Mouse (Mus musculus) thymus, adult 2 months (tissue): Measurements from ENCODE around the gene Ttll3. TPM values are rescaled to one million over a fixed set of nuclear protein-coding genes. Genes with fewer than 3 reads are reported as not detected.
A peak's percentile ranks its signal among the peaks of the same experiment; 100 is the strongest.

Source experiments
- DNase-seq: peaks from one replicate; pipeline ENCODE4 v3.0.0; 2021
- H3K27ac ChIP-seq: fragments of 200-500 bp; 2 replicates; pipeline ENCODE4 v1.5.1; 2012; ENCODE audit warnings: low read length, control low read depth; ENCODE audit not compliant: control insufficient read depth, insufficient read depth
- H3K27me3 ChIP-seq: fragments of 200-500 bp; 2 replicates; pipeline ENCODE4 v1.6.1; 2012; ENCODE audit warnings: mild to moderate bottlenecking, low read length, moderate library complexity, mixed read lengths; ENCODE audit not compliant: control insufficient read depth, insufficient read depth
- H3K36me3 ChIP-seq: fragments of 200-500 bp; 2 replicates; pipeline ENCODE4 v1.6.1; 2012; ENCODE audit warnings: mild to moderate bottlenecking, low read length, moderate library complexity; ENCODE audit not compliant: control insufficient read depth, insufficient read depth
- H3K4me1 ChIP-seq: fragments of 200-500 bp; replicated peaks from 2 replicates; pipeline ENCODE4 v1.6.1; 2012; ENCODE audit warnings: low read length; ENCODE audit not compliant: control insufficient read depth, insufficient read depth
- H3K4me3 ChIP-seq: fragments of 200-500 bp; 2 replicates; pipeline ENCODE4 v1.5.1; 2012; ENCODE audit warnings: mild to moderate bottlenecking, low read length, control low read depth, moderate library complexity; ENCODE audit not compliant: control insufficient read depth, insufficient read depth
- CTCF ChIP-seq: fragments of 200-500 bp; IDR thresholded peaks from 2 replicates; pipeline ENCODE4 v1.5.1; 2012; ENCODE audit warnings: mild to moderate bottlenecking, control low read depth, low read length, moderate library complexity, borderline replicate concordance; ENCODE audit not compliant: control insufficient read depth, poor library complexity, insufficient read depth; ENCODE audit errors: extremely low read depth
- POLR2A ChIP-seq: fragments of 200-500 bp; IDR thresholded peaks from 2 replicates; pipeline ENCODE4 v1.6.1; 2012; ENCODE audit warnings: mild to moderate bottlenecking, low read length, control low read depth, moderate library complexity; ENCODE audit not compliant: control insufficient read depth, poor library complexity, insufficient read depth; ENCODE audit errors: extremely low read depth
- WGBS: fragments of 180-500 bp; shearing (Covaris S2); methylation state at CpG from one replicate; pipeline ENCODE4 v1.1.7; 2018; 5-methylcytosine and 5-hydroxymethylcytosine counted together
- polyA plus RNA-seq: library from polyadenylated mRNA; depleted of rRNA; stranded (reverse); fragments of >200 nt; gene quantifications from 2 replicates; pipeline ENCODE4 v1.2.3, GENCODE M21; 2012

Gene Ttll3
- polyA plus RNA-seq, 1 experiment = 43.1 TPM

DNA sequence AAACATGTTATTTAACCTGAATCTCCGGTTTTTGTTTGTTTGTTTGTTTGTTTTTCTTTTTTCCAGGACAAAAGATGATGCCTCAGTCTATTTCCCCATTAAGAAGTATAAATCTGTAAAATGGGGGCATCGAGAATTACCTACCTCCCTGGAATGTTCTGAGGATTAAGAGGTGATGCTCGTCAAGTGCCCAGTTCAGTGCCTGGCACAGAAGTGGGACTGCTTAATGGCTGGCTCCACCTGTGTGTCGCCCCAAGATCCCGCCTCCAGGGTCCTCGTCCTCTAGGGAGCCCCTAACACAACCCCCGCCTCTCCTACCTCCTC is 11.9 kb upstream of the Ttll3 start:
- WGBS = 4% methylated on average over 7 of the region's 7 CpGs

GRCm38 (mm10) chr6:113377496-113378385 is 11.3 kb upstream of the Ttll3 start, which contains the start of the genes Tada3 and Arpc4:
Tada3 (minus strand) TSS chr6:113377883.
Arpc4 (plus strand) TSS chr6:113378115.
- DNase-seq = peak; percentile 91
- WGBS = under 1% methylated on average over 60 of the region's 61 CpGs
- peaks cover 32% of the 10 kb centered on the region for H3K36me3 ChIP-seq
- no peaks in the 10 kb centered on the region for H3K27me3 ChIP-seq
- H3K4me1 ChIP-seq = peaks cover 5% of the 10 kb centered on the region; the same call in 1 of the 2 replicates
- H3K4me3 ChIP-seq = peak within 1 kb of the TSS; percentile 97
- H3K27ac ChIP-seq = peak within 1 kb of the TSS; percentile 83
- TF ChIP-seq POLR2A (peak; percentile 72), CTCF (0 out of 2 replicates have a peak, but pooled peaks have one; percentile 50)

More for the DNA sequence above, 11.9 kb upstream of the Ttll3 start:
- Histone ChIP-seq H3K27me3 (no peaks in the 10 kb centered on the region), H3K36me3 (peaks cover 30% of the 10 kb centered on the region), H3K27ac (no peak overlapping the region), H3K4me3 (peak overlapping the region; percentile 97), H3K4me1 (peaks cover 5% of the 10 kb centered on the region; the same call in 1 of the 2 replicates)
- TF ChIP-seq CTCF (no peak), POLR2A (no peak)
- no peak for DNase-seq

DNA sequence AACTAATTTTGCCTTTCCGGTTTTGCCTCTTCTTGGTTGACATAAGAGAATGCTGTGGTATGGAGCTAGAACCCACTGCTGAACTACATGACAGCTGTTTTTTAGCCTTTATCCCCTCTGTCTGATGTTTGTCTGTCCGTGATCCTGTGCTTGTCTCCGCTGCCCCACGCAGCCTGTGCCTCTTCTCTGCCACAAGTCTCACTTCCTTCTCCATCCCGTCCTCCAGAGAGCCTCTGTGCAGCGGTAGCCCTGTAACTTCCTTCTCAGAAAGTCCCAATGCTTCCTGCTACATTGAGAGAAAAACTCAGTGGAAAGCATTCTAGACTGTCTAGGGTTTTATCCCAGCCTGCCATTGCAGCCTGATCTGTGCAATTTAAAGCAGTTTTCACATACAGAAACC is 9.8 kb upstream of the Ttll3 start:
- Histone ChIP-seq H3K27ac (no peak overlapping the region), H3K4me3 (peak overlapping the region; percentile 35), H3K36me3 (peaks cover 42% of the 10 kb centered on the region), H3K4me1 (peaks cover 5% of the 10 kb centered on the region; the same call in 1 of the 2 replicates), H3K27me3 (no peaks in the 10 kb centered on the region)
- TF ChIP-seq POLR2A (no peak), CTCF (no peak)
- no peak for DNase-seq
- WGBS = 3% methylated on average over 6 of the region's 6 CpGs

GRCm38 (mm10) chr6:113380480-113380879 is 8.6 kb upstream of the Ttll3 start:
- no peak for DNase-seq
- WGBS = 97% methylated on average over 11 of the region's 11 CpGs
- Histone ChIP-seq H3K4me1 (peaks cover 5% of the 10 kb centered on the region; the same call in 1 of the 2 replicates), H3K27ac (no peak overlapping the region), H3K36me3 (peaks cover 51% of the 10 kb centered on the region), H3K27me3 (no peaks in the 10 kb centered on the region), H3K4me3 (no peak overlapping the region)
- no peak for TF ChIP-seq POLR2A
- TF ChIP-seq CTCF = 0 out of 2 replicates have a peak, but pooled peaks have one; percentile 13

DNA sequence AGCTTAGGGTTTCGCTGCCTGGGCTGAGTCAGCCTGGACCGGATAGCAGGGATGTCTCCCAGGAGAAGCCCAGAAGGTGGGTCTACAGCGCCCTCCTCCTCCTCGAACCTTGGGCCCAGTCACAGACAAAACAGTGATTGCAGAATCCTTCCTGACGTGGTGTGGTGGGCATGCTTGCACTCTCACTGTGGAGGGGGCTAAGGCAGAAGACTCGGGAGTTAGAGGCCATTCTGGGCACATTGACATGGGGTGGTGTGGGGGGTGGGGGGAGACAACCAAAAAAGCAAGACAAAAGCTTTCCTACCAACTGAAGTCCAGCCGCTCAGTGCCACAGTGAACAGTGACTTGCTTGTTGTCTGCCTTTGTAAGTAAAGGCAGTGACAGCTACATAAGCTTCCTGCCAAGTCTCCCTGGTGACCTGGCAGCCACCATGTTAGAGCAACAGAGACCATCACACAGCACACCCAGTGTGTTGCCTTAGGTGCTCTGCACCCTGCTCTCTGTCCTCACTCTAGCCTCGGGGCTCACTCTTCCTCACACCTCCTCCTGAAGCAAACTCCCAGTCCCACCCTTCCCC is 4.6 kb upstream of the Ttll3 start:
- DNase-seq = no peak
- WGBS = 94% methylated on average over 8 of the region's 8 CpGs
- H3K27me3 ChIP-seq = no peaks in the 10 kb centered on the region
- H3K4me3 ChIP-seq = no peak overlapping the region
- no peak overlapping the region for H3K27ac ChIP-seq
- peaks cover 2% of the 10 kb centered on the region; the same call in 1 of the 2 replicates for H3K4me1 ChIP-seq
- TF ChIP-seq CTCF = no peak
- TF ChIP-seq POLR2A = no peak
- peaks cover 90% of the 10 kb centered on the region for H3K36me3 ChIP-seq

DNA sequence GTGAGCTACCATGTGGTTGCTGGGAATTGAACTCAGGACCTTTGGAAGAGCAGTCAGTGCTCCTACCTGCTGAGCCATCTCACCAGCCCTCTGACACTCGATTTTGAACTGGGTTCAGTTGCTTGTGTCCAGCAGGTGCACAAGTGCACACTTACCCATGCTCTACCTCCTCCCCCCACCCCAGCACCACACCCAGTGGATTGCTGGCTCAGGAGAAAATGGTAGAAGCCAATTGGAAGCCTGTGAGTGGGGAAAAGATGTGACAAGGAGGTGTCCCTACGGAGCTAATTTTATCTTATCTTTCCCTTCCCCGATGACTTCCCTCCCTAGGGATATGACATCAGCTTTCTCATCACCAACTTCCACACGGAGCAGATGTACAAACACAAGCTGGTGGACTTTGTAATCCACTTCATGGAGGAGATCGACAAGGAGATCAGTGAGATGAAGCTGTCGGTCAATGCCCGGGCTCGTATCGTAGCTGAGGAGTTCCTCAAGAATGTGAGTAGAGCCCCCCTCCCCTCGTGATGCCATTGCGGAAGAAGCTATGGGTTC is 3.8 kb upstream of the Ttll3 start:
- no peak overlapping the region for H3K4me3 ChIP-seq

More for the DNA sequence above, 3.8 kb upstream of the Ttll3 start:
- Histone ChIP-seq H3K4me1 (no peaks in the 10 kb centered on the region), H3K27ac (no peak overlapping the region), H3K36me3 (peaks cover 98% of the 10 kb centered on the region), H3K27me3 (no peaks in the 10 kb centered on the region)
- DNase-seq = no peak
- TF ChIP-seq CTCF (no peak), POLR2A (no peak)
- WGBS = 96% methylated on average over 11 of the region's 11 CpGs
